Mouse (Mus musculus) testis, postnatal 10 days (tissue): ENCODE results near the gene Serhl.

Experiments
- DNase-seq: peaks from one replicate; pipeline ENCODE4 v3.0.0; 2021; ENCODE audit warnings: low spot score

The Serhl gene

GRCm38 (mm10) chr15:83084022-83084640, 5.2 kb upstream of the Serhl start:
- no peak for DNase-seq

- DNase-seq, result peak; percentile 86
These were observed 3.4 kb upstream of the Serhl start for GRCm38 (mm10) chr15:83085901-83086300.

GRCm38 (mm10) chr15:83086636-83087328, 2.5 kb upstream of the Serhl start:
- no peak for DNase-seq

GRCm38 (mm10) chr15:83088495-83089428, 544 bp upstream of the Serhl start:
- no peak for DNase-seq

GRCm38 (mm10) chr15:83090874-83091273, 1.6 kb downstream of the Serhl start:
- DNase-seq, result no peak

GRCm38 (mm10) chr15:83093687-83094086, 4.4 kb downstream of the Serhl start:
- DNase-seq, result no peak

- DNase-seq, result no peak
These were observed 6.6 kb downstream of the Serhl start for GRCm38 (mm10) chr15:83095950-83096349.

- peak; percentile 95 for DNase-seq
These were observed 10.4 kb downstream of the Serhl start for GRCm38 (mm10) chr15:83099533-83100331.

- DNase-seq, result no peak
These were observed 11.0 kb downstream of the Serhl start for GRCm38 (mm10) chr15:83100332-83100662.

- no peak for DNase-seq
These were observed 13.8 kb downstream of the Serhl start for GRCm38 (mm10) chr15:83103111-83103510.

GRCm38 (mm10) chr15:83106426-83106825, 17.1 kb downstream of the Serhl start:
- DNase-seq, result no peak

- no peak for DNase-seq
These were observed 18.5 kb downstream of the Serhl start for GRCm38 (mm10) chr15:83107814-83108213.

GRCm38 (mm10) chr15:83111290-83111689, 22.0 kb downstream of the Serhl start:
- DNase-seq, result no peak

GRCm38 (mm10) chr15:83111874-83112273, 22.6 kb downstream of the Serhl start:
- no peak for DNase-seq

- peak; percentile 92 for DNase-seq
These were observed 23.6 kb downstream of the Serhl start for GRCm38 (mm10) chr15:83112898-83113297.

- no peak for DNase-seq
These were observed 24.8 kb downstream of the Serhl start for GRCm38 (mm10) chr15:83114106-83114505.

GRCm38 (mm10) chr15:83115071-83115470, 25.8 kb downstream of the Serhl start:
- no peak for DNase-seq

- DNase-seq, result peak; percentile 74
These were observed 29.1 kb downstream of the Serhl start for GRCm38 (mm10) chr15:83118360-83118759.

- peak; percentile 69 for DNase-seq
These were observed 32.6 kb downstream of the Serhl start for GRCm38 (mm10) chr15:83121709-83122565.

- peak; percentile 96 for DNase-seq
These were observed 33.4 kb downstream of the Serhl start, which contains the start of gene Rrp7a for GRCm38 (mm10) chr15:83122566-83123145. Gene Rrp7a, minus strand, starts transcription at chr15:83122801.

- no peak for DNase-seq
These were observed 35.3 kb downstream of the Serhl start for GRCm38 (mm10) chr15:83124625-83125024.
